ENCODE assay signal across 10 mouse cellular contexts in genomic region chr1:83345572-83345971, GRCm38 (mm10).
DNase-seq lines count a peak whose midpoint lies in the region; ATAC-seq and TF ChIP-seq lines count a peak whose summit lies in the region.
"Had no signal": no experiment of that assay in that cellular context is flagged by ENCODE, and none has a peak within 500 bp of the region (broad histone marks: within the 10 kb centered on the region; RNA-seq: fewer than 3 reads in every experiment).

No protein-coding gene starts in this region.

- no peak overlapping the region for H3K9ac ChIP-seq in heart, adult 2 months (ENCODE audit: low read depth, low read length)
- no peak overlapping the region for H3K9ac ChIP-seq in kidney, embryonic 15.5 days
- H3K9ac ChIP-seq: liver, embryonic 14.5 days had no signal

- H3K27me3 ChIP-seq in heart, adult 2 months (ENCODE audit: control insufficient read depth, insufficient read depth, low read length): no peaks in the 10 kb centered on the region
- no peaks in the 10 kb centered on the region for H3K27me3 ChIP-seq in thymus, adult 2 months (ENCODE audit: control insufficient read depth, insufficient read depth, low read length)
- no peaks in the 10 kb centered on the region for H3K27me3 ChIP-seq in kidney, embryonic 15.5 days

- no peak for TF ChIP-seq POLR2A in heart, adult 2 months (IDR thresholded peaks at IDR 0.05; ENCODE audit: insufficient read depth, low read depth, low read length)
- no peak for TF ChIP-seq POLR2A in thymus, adult 2 months (IDR thresholded peaks at IDR 0.05; ENCODE audit: control insufficient read depth, extremely low read depth, insufficient read depth, low read length, poor library complexity)

- 0 out of 2 replicates have a peak, but pooled peaks cover 1% of the 10 kb centered on the region for H3K4me1 ChIP-seq in heart, adult 2 months (ENCODE audit: control insufficient read depth, insufficient read depth, low read length)
- H3K4me1 ChIP-seq in thymus, adult 2 months (replicated peaks; ENCODE audit: control insufficient read depth, insufficient read depth, low read length): no peaks in the 10 kb centered on the region
- no peaks in the 10 kb centered on the region for H3K4me1 ChIP-seq in kidney, embryonic 15.5 days

- peak; percentile 27 to 29 for DNase-seq in cerebellum, postnatal 25 days
- DNase-seq in cerebellum, adult 9-10 months: no peak
- peak; percentile 70 for DNase-seq in Muller cell, postnatal 12 days (ENCODE audit: inconsistent ontology term)
- peak; percentile 6 to 16 for DNase-seq in heart, adult 2 months
- peak; percentile 21 for DNase-seq in lung, postnatal 36 days
- DNase-seq in thymus, adult 2 months: no peak
- DNase-seq: kidney, postnatal 25 days had no signal

- TF ChIP-seq CTCF in heart, adult 2 months (IDR thresholded peaks at IDR 0.05): no peak
- no peak for TF ChIP-seq CTCF in thymus, adult 2 months (IDR thresholded peaks at IDR 0.05; ENCODE audit: borderline replicate concordance, control insufficient read depth, extremely low read depth, insufficient read depth, low read length, poor library complexity)

- H3K79me2 ChIP-seq in heart, adult 2 months (replicated peaks; ENCODE audit: control insufficient read depth, insufficient read depth, low read length): no peaks in the 10 kb centered on the region

- intact Hi-C loops in heart, adult 2 months (cut with DNase I): no loop called here

- WGBS in heart, adult 2 months: 36% methylated on average over 14 of the region's 14 CpGs
- 90% methylated on average over 14 of the region's 14 CpGs for WGBS in thymus, adult 2 months
- whole genome bisulfite sequencing in kidney, embryonic 15.5 days: 86% methylated on average over 14 of the region's 14 CpGs

- no peak for TF ChIP-seq EP300 in heart, adult 2 months (IDR thresholded peaks at IDR 0.05; ENCODE audit: insufficient read depth, low read depth, low read length)

- no peaks in the 10 kb centered on the region for H3K36me3 ChIP-seq in heart, adult 2 months (ENCODE audit: control insufficient read depth, insufficient read depth, low read length)
- no peaks in the 10 kb centered on the region for H3K36me3 ChIP-seq in thymus, adult 2 months (ENCODE audit: control insufficient read depth, insufficient read depth, low read length)
- no peaks in the 10 kb centered on the region for H3K36me3 ChIP-seq in kidney, embryonic 15.5 days

- no peak overlapping the region for H3K4me3 ChIP-seq in heart, adult 2 months
- H3K4me3 ChIP-seq in thymus, adult 2 months (ENCODE audit: control insufficient read depth, insufficient read depth, low read length): no peak overlapping the region
- no peak overlapping the region for H3K4me3 ChIP-seq in kidney, embryonic 15.5 days (replicated peaks)

- no peak for ATAC-seq in megakaryocyte progenitor cell, adult 5-6 weeks (replicated peaks; ENCODE audit: poor library complexity)
- ATAC-seq in kidney, embryonic 15.5 days (replicated peaks; ENCODE audit: low FRiP score): no peak

- H3K27ac ChIP-seq in heart, adult 2 months: no peak overlapping the region
- no peak overlapping the region for H3K27ac ChIP-seq in thymus, adult 2 months (ENCODE audit: control insufficient read depth, insufficient read depth, low read length)
- H3K27ac ChIP-seq in kidney, embryonic 15.5 days: no peak overlapping the region
- H3K27ac ChIP-seq: liver, embryonic 14.5 days had no signal

- H3K9me3 ChIP-seq in kidney, embryonic 15.5 days (replicated peaks): no peaks in the 10 kb centered on the region

- no peak overlapping the region for H3K4me2 ChIP-seq in kidney, embryonic 15.5 days

Comparison
In these comparisons a context has a peak if more than half of its experiments do, and no peak if none do; other contexts are left out.
1. DNase-seq: peak in cerebellum, postnatal 25 days (2 of 2), Muller cell, postnatal 12 days (single experiment), heart, adult 2 months (2 of 2) and lung, postnatal 36 days (single experiment); none in cerebellum, adult 9-10 months (single experiment) and thymus, adult 2 months (single experiment).